Mouse (Mus musculus): ENCODE measurements around the gene Vil1.

The Vil1 gene

GRCm38 (mm10) chr1:74415143-74415542 is 6.0 kb downstream of the Vil1 start:
- no peak for DNase-seq (ENCODE audit: low spot score)

DNA sequence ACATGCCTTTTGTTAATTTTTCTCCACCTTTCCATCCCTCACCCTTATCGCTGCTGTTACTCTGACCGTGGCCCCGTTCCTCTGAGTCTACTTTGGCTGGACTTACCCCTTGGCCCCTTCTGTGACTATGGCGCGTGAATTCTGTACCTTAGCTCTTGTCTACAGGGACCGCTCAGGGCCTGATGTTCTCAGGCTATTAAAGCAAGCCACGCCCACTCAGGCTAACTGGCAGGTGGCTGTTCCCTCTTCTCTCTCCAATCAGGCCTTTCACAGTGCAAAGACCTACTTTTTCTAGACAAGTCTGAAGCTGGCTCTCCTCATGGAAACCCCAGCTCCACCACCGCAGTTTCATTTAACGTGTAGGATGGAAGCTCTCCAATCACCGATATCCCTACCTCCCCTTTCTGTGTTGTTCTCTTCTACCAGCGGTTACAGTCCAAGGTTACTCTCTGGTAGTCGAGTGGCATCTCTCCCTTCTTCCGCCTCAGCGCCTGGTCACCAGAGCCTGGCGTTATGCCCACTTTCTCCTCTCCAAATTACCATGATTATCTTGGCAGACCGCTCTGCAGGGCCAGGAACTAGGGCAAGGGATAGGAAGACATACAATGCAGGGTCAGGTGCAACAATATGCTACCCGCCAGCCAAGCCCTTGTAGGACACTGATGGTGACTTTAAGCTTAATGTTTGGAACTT is 9.7 kb downstream of the Vil1 start:
- DNase-seq (ENCODE audit: low spot score), result no peak

GRCm38 (mm10) chr1:74419440-74419794 is 10.2 kb downstream of the Vil1 start:
- DNase-seq (ENCODE audit: low spot score), result no peak

- DNase-seq (ENCODE audit: low spot score), result no peak
Measured at GRCm38 (mm10) chr1:74423147-74423546, 14.0 kb downstream of the Vil1 start.

GRCm38 (mm10) chr1:74425845-74426244 is 16.7 kb downstream of the Vil1 start:
- DNase-seq (ENCODE audit: low spot score), result no peak

DNA sequence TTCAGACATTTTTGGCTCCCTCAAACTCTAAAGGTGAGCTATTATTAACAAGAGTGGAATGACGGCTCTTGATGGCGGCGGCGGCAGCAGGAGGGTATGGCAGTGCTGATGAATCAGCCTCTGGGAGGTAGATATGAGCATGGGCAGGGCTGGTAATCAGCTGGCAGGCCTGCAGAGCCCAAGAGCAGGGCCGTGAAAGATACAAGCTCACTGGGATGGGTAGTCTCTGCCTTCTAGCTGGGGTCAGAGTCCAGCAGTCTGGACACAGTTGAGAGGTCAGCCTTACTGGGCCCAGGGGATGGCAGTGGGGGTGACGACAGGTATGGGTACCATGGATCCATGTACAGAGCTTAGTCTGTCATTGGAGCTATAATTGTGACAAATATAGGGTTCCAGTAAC is 24.0 kb downstream of the Vil1 start:
- no peak for DNase-seq (ENCODE audit: low spot score)

DNA sequence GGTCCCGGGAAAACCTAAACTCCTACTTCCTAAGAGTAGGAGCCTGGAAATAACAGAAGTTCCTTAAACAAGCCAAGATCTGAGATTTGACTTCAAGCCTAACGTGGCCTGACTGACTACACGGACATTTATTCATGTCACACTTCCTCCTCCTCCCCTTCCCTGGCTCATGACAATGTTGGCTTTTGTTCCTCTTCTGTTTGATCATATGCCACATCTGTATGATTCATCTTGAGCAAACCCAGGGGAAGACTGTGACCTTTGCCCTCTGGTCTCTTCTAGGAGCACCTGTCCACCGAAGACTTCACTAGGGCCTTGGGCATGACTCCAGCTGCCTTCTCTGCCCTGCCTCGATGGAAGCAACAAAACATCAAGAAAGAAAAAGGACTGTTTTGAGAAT is 25.4 kb downstream of the Vil1 start:
- DNase-seq (ENCODE audit: low spot score), result no peak

DNA sequence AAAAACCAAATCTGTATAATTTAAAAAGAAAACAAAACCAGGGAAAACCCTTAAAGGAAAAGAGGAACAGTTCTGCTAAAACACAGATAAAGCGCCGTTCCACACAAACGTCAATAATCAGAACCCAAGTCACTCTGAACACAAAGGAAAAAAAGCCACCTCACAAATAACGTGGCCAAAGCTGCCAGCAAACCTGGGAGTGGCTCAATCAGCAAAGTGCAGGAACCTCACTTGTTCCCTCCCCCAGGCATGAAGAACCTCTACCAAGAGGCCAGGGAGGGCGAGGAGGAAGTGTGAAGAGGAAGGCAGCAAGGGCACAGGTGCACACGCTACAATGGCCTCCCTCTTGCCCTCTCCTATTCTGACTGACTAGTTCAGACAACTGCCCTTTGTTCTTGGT is 26.4 kb downstream of the Vil1 start:
- no peak for DNase-seq (ENCODE audit: low spot score)

- DNase-seq (ENCODE audit: low spot score), result peak; percentile 67
Measured at GRCm38 (mm10) chr1:74437702-74438427, 28.7 kb downstream of the Vil1 start.

DNA sequence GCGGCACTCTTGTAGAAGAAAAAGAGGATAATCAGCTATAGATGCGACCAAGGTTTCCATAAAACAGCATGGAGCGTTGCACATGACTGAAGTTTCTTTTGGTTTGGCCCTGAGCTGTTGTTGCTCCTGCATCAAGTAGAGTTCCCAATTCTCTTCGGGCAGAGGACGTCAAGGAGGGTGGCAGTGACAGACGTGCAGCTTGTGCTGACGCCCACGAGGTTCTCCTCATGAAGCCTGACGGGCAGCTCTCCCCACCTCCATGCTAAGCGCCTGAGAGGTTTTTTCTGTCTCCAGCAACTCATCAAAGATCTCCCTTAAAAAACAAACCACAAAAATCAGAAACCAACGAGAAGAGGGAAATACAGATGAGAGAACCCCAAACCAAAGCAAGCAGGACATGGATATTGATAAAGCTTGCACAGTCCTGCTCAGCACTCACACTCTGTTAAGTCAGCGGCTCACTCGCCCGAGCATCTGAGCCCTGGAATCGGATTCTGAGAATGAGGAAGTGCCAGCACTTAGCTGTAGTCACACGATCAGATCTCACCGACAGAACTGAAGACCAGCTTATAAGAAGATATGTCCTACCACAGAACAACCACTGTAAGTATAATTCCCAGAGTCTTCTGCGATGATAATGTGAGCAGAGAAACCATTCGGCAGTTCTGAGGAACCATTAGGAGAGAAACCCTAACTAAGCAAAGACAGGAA is 30.1 kb downstream of the Vil1 start:
- no peak for DNase-seq (ENCODE audit: low spot score)

DNA sequence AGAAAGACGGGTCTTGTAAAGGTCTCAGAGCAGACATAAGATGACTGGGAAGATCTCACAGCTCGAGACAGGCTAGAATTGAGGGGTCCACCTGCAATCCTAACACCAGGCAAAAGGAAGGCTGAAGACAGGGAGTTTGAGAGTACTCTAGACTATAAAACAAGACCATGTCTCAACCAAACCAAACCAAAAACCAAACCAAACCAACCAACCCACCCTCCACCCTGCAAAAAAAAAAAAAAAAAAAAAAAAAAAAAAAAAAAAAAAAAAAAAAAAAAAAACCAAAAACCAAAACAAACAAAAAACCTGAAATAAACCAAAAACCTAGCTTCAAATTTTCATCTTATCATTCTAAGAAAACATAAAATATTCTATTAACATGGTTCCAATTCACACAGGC is 35.4 kb downstream of the Vil1 start:
- no peak for DNase-seq (ENCODE audit: low spot score)

DNA sequence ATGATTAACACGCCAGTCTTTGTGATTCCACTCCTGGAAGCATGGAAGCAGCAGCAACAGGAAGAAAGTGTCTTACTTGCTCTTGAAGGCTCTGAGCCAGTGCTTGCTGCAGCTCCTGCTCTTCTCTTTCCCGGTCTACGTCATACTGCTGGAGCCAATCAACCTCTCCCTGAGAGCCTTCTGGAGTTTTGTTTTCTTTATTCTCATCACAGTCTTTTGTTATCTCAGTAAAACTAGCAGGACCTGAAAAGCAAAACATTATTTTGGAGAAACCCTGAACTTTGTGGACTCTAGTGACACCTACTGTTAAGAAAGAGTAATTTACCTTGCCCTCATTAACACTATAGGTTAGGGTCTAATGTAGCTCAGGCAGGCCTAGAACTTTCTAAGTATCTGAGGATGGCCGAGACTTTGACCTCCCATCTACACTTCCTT is 43.5 kb downstream of the Vil1 start:
- DNase-seq (ENCODE audit: low spot score), result peak; percentile 20

DNA sequence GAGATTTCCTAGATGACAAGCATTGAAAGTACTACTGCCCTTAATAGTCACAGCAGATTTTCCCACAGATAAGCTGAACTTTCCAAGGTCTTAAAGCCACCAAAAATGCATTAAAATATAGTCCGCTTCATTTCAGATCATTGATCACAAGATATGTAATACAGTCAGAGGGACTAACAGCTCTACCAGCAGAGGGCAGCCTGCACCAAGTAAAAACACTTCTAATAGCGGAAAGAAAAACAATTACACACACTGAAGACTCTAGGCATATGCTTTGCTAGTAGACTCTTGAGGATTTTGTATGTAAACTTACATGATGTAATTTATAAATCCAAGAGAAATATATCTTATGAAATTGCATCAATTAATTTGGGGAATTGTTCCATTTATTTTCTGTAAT is 51.1 kb downstream of the Vil1 start:
- peak; percentile 50 for DNase-seq (ENCODE audit: low spot score)
